Mouse (Mus musculus) CH12.LX (cell line): Measurements from ENCODE around the gene Eml2.

ENCODE experiments used
- SMC3 ChIP-seq: IDR thresholded peaks from 2 replicates; pipeline ENCODE4 v1.6.1; 2011; ENCODE audit warnings: low read depth, low read length, improper control_type of control experiment
- TCF12 ChIP-seq: IDR thresholded peaks from 2 replicates; pipeline ENCODE4 v1.6.1; 2014; ENCODE audit warnings: low read depth, mild to moderate bottlenecking, inconsistent platforms, low read length, improper control_type of control experiment
- ZMIZ1 ChIP-seq: IDR thresholded peaks from 2 replicates; pipeline ENCODE4 v1.6.1; 2012; ENCODE audit warnings: low read depth, mild to moderate bottlenecking, inconsistent platforms, low read length, improper control_type of control experiment

DNA sequence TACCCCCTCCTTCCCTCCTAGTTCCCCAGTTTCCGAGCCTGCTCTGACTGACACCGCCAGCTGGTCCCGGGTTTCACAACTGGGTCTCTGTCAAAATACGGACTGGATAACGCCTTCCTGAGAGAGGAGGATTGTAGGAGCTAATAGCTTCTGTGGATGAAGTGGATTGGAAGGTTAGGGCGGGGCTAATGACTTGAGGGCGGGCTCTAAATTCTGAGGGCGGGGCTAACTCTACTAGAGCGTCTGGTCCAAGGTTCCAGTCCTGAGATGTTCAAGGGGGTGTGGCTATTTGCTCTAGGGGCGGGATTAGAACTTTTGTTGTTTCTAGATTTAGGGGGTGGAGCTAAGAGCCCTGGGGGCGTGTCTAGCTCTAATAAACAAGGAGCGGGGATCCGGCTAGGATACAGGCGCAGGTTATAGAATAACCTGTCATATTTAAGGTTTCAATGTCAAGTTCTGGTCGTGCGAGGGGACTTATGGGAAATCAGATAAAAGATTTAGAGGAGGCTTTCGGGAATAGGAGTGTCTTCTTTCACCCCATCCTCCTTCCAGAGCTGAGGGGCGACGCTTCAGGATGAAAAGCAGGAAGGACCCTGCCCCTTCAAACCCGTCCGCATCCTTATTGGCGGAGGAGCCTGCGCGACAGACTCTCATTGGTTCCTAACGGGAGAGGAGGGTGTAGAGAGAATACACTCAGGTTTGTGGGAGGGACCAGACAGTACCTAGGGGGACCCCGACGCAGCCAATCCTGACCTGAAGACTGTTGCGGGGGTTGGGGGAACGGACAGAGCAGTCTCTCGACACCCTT lies at the start of gene Eml2:
- TF ChIP-seq TCF12 (no peak), ZMIZ1 (no peak), SMC3 (no peak)
